Mouse (Mus musculus): ENCODE results near the gene Psma3.
"Not testable (repeated sequence)": the region's sequence is repeated elsewhere in the genome, so short reads cannot be mapped to it uniquely, and the experiment has no call there.

The Psma3 gene

GRCm38 (mm10) chr12:71003760-71004426, 29.5 kb downstream of the Psma3 start:
- no peak for DNase-seq

- DNase-seq = no peak
Measured at GRCm38 (mm10) chr12:71006141-71006540, 31.7 kb downstream of the Psma3 start.

- DNase-seq = no peak
Measured at GRCm38 (mm10) chr12:71006901-71007300, 32.5 kb downstream of the Psma3 start.

GRCm38 (mm10) chr12:71009769-71010168, 35.3 kb downstream of the Psma3 start:
- DNase-seq = peak; percentile 50 to 65

GRCm38 (mm10) chr12:71014845-71015362, 40.5 kb downstream of the Psma3 start:
- DNase-seq = peak in 1 of 2 experiments; percentile 88

- DNase-seq = peak; percentile 95 to 98
Measured at GRCm38 (mm10) chr12:71015363-71016210, 41.2 kb downstream of the Psma3 start, which contains the start of gene Arid4a. Gene Arid4a, plus strand, starts transcription at chr12:71015990.

- DNase-seq = no peak
Measured at GRCm38 (mm10) chr12:71016211-71016502, 41.7 kb downstream of the Psma3 start.

- DNase-seq = peak; percentile 64 to 74
Measured at GRCm38 (mm10) chr12:71016503-71017241, 42.3 kb downstream of the Psma3 start.

- DNase-seq = no peak
Measured at GRCm38 (mm10) chr12:71017242-71017571, 42.8 kb downstream of the Psma3 start.

- DNase-seq = no peak
Measured at GRCm38 (mm10) chr12:71017827-71018226, 43.4 kb downstream of the Psma3 start.

- no peak for DNase-seq
Measured at GRCm38 (mm10) chr12:71019211-71019610, 44.8 kb downstream of the Psma3 start.

GRCm38 (mm10) chr12:71024411-71024810, 50.0 kb downstream of the Psma3 start:
- DNase-seq = no peak

- DNase-seq = not testable (repeated sequence)
Measured at GRCm38 (mm10) chr12:71028265-71028664, 53.8 kb downstream of the Psma3 start.

- DNase-seq = no peak
Measured at GRCm38 (mm10) chr12:71030260-71030659, 55.8 kb downstream of the Psma3 start.

- no peak for DNase-seq
Measured at GRCm38 (mm10) chr12:71030722-71031121, 56.3 kb downstream of the Psma3 start.

GRCm38 (mm10) chr12:71035826-71036225, 61.4 kb downstream of the Psma3 start:
- no peak for DNase-seq

- no peak for DNase-seq
Measured at GRCm38 (mm10) chr12:71036729-71037404, 62.4 kb downstream of the Psma3 start.

GRCm38 (mm10) chr12:71040462-71040861, 66.0 kb downstream of the Psma3 start:
- DNase-seq = peak; percentile 47 to 62

GRCm38 (mm10) chr12:71042451-71042850, 68.0 kb downstream of the Psma3 start:
- DNase-seq = no peak

GRCm38 (mm10) chr12:71043571-71043970, 69.2 kb downstream of the Psma3 start:
- no peak for DNase-seq

GRCm38 (mm10) chr12:71044488-71044887, 70.1 kb downstream of the Psma3 start:
- peak in 1 of 2 experiments; percentile 25 for DNase-seq

All from kidney, postnatal 4 days (tissue).